Mouse (Mus musculus): Measurements from ENCODE around the gene Arih2.

DNA sequence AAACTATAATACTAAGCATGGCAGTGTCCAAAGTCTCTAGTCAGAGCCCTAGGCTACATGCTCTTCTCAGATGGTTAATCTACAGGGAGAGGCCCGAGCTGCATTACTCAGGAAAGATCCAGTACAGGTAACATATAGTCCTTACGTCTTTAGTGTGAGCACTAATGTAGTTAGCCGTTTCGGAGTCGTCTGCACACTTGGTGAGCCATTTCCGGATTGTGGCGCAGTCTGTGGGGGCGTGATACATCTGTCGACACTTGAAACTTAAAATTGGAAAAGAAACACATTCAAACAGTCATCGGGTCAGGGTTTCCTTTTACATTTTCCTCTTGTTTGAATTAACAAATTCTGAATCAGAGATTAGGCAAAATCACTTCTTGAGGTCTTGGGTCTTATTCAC is 37.7 kb downstream of the Arih2 start:
- TF ChIP-seq CTCF (IDR thresholded peaks at IDR 0.05) (no peak), EP300 (IDR thresholded peaks at IDR 0.05; ENCODE audit: insufficient read depth, low read depth, low read length) (no peak), POLR2A (IDR thresholded peaks at IDR 0.05; ENCODE audit: insufficient read depth, low read depth, low read length) (no peak)

All from heart, adult 2 months (tissue).